Mouse (Mus musculus): ENCODE measurements around the gene Coil. TPM values are rescaled to one million over a fixed set of nuclear protein-coding genes. Genes with fewer than 3 reads are reported as not detected.
"Not testable (repeated sequence)": the region's sequence is repeated elsewhere in the genome, so short reads cannot be mapped to it uniquely, and the experiment has no call there.

Coil gene
- polyA plus RNA-seq, 1 experiment from 2014 or later = 2.7 TPM

DNA sequence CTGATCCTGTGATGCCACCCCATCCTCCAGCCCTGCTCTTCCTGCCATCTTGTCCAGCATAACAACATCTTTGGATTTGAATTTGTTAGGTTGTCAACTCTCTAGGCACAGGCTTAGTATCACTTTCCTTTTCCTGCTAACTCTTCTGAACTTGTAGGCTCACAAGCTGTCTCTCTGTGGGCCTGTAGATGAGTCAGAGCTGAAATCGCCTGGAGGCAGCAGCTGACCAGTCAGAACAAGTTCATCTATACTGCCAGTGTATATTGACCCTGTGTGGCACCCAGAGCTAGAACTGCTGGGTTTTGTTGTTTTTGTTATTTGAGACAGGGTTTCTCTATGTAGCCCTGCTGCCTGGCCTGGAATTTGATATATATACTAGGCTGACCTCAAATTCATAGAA lies 61.1 kb downstream of the Coil start:
- H3K4me2 ChIP-seq (ENCODE audit: low read depth, low read length) = no peak overlapping the region
- no peaks in the 10 kb centered on the region for H3K36me3 ChIP-seq (replicated peaks; ENCODE audit: insufficient read depth, low read length)
- 65% methylated on average over 1 of the region's 1 CpGs for whole genome bisulfite sequencing (ENCODE audit: insufficient replicate concordance)
- ATAC-seq (no peak), DNase-seq (no peak)
- H3K9me3 ChIP-seq (ENCODE audit: low read length) = no peaks in the 10 kb centered on the region
- peaks cover 17% of the 10 kb centered on the region for H3K4me1 ChIP-seq (ENCODE audit: insufficient read depth)
- no peak overlapping the region for H3K27ac ChIP-seq (ENCODE audit: low read depth)
- no peak for TF ChIP-seq CTCF (IDR thresholded peaks at IDR 0.05; ENCODE audit: low read depth)
- no peak for TF ChIP-seq EP300 (IDR thresholded peaks at IDR 0.05; ENCODE audit: low read depth)
- no peak overlapping the region for H3K4me3 ChIP-seq (ENCODE audit: low read depth, low read length)
- no peaks in the 10 kb centered on the region for H3K27me3 ChIP-seq (ENCODE audit: insufficient read depth, low read length)
- H3K9ac ChIP-seq (replicated peaks) = no peak overlapping the region

DNA sequence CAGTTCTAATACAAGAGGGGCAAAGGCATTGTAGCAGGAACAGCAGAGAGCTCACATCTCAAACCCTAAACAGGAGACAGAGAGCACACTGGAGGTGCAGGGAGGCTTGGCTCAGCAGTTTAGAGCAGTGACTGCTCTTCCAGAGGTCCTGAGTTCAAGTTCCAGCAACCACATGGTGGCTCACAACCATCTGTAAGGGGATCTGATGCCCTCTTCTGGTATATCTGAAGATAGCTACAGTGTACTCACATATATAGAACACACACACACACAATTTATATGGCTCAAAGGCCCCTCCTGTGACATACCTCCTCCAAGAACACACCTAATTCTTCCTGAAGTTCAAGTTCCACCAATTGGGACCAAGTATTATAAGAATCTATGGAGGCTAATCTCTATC lies 64.5 kb downstream of the Coil start:
- H3K36me3 ChIP-seq (replicated peaks; ENCODE audit: insufficient read depth, low read length) = peaks cover 3% of the 10 kb centered on the region; the same call in 1 of the 2 replicates

DNA sequence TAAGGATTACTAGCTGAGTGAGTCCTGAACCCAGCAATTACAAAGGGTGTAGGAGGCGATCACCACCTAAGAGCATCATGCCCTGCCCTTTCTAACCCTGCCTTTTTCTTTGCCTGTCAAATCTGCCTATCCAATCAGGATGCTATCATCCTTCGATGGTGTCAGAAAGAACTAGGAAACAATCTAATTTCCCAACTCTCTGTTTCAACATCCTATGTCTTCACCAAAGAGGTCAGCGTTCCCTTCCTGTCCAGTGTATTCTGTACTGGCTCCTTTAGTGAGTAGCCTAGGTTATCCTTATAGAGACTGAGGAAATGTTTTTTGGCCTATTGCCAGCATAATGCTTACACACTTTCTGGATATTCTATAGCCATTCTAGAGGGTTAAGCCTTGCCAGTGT lies 65.5 kb downstream of the Coil start:
- Histone ChIP-seq H3K36me3 (replicated peaks; ENCODE audit: insufficient read depth, low read length) (peaks cover 11% of the 10 kb centered on the region), H3K4me1 (ENCODE audit: insufficient read depth) (no peaks in the 10 kb centered on the region), H3K4me3 (ENCODE audit: low read depth, low read length) (no peak overlapping the region), H3K9ac (replicated peaks) (no peak overlapping the region), H3K27ac (ENCODE audit: low read depth) (no peak overlapping the region), H3K9me3 (ENCODE audit: low read length) (no peaks in the 10 kb centered on the region), H3K4me2 (ENCODE audit: low read depth, low read length) (no peak overlapping the region), H3K27me3 (ENCODE audit: insufficient read depth, low read length) (no peaks in the 10 kb centered on the region)
- TF ChIP-seq EP300 (IDR thresholded peaks at IDR 0.05; ENCODE audit: low read depth) (peak; percentile 61), CTCF (IDR thresholded peaks at IDR 0.05; ENCODE audit: low read depth) (no peak)
- 65% methylated on average over 3 of the region's 3 CpGs for WGBS (ENCODE audit: insufficient replicate concordance)
- ATAC-seq = peak; percentile 60
- DNase-seq = no peak

More for the DNA sequence above, 64.5 kb downstream of the Coil start:
- Histone ChIP-seq H3K4me1 (ENCODE audit: insufficient read depth) (no peaks in the 10 kb centered on the region), H3K27me3 (ENCODE audit: insufficient read depth, low read length) (no peaks in the 10 kb centered on the region), H3K4me3 (ENCODE audit: low read depth, low read length) (no peak overlapping the region), H3K27ac (ENCODE audit: low read depth) (no peak overlapping the region), H3K9ac (replicated peaks) (no peak overlapping the region), H3K4me2 (ENCODE audit: low read depth, low read length) (no peak overlapping the region), H3K9me3 (ENCODE audit: low read length) (no peaks in the 10 kb centered on the region)
- no peak for DNase-seq
- ATAC-seq = no peak
- TF ChIP-seq CTCF (IDR thresholded peaks at IDR 0.05; ENCODE audit: low read depth) (peak; percentile 49), EP300 (IDR thresholded peaks at IDR 0.05; ENCODE audit: low read depth) (no peak)

DNA sequence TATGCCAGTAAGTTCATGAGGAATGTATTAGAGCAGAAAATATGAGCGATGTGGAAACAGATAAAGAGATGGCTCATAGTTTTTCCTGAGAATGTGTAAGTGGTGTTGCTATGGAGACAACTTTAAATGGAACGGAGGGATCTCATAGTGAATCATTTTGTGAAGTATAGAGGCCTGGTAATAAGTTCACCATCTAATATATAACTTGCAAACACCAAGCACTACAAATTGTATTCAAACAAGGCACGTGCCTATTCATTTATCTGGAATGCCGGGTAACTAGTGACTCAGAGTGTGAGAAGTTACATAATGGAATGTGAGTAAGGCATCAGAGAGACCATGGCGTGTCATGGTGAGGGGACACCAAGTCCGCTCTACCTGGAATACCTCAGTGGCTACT lies 68.4 kb downstream of the Coil start:
- H3K4me3 ChIP-seq (ENCODE audit: low read depth, low read length) = no peak overlapping the region
- no peaks in the 10 kb centered on the region for H3K9me3 ChIP-seq (ENCODE audit: low read length)
- H3K36me3 ChIP-seq (replicated peaks; ENCODE audit: insufficient read depth, low read length) = peaks cover 11% of the 10 kb centered on the region
- 85% methylated on average over 6 of the region's 6 CpGs for WGBS (ENCODE audit: insufficient replicate concordance)
- H3K27ac ChIP-seq (ENCODE audit: low read depth) = no peak overlapping the region
- TF ChIP-seq EP300 (IDR thresholded peaks at IDR 0.05; ENCODE audit: low read depth) (no peak), CTCF (IDR thresholded peaks at IDR 0.05; ENCODE audit: low read depth) (no peak)
- H3K4me1 ChIP-seq (ENCODE audit: insufficient read depth) = no peaks in the 10 kb centered on the region
- H3K4me2 ChIP-seq (ENCODE audit: low read depth, low read length) = no peak overlapping the region
- ATAC-seq (no peak), DNase-seq (no peak)
- no peaks in the 10 kb centered on the region for H3K27me3 ChIP-seq (ENCODE audit: insufficient read depth, low read length)
- H3K9ac ChIP-seq (replicated peaks) = no peak overlapping the region

DNA sequence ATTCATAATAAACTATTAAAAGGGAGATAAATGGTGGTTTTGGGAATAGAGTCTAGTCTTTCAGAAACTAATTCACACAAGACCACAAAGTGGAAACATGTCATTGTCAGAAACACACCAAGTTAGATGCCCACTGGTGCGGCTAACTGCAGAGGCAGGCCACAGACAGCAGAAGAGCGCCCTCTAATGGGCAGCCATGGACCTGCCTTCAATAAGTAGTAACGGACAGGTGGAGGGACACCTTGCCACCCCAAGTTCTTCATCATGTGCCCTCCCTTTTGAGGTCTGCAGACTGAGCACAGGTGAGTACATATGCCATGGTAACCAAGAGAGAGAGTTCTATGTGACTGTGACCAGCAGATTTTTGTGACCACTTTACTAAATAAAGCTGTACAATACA lies 69.3 kb downstream of the Coil start:
- Histone ChIP-seq H3K4me3 (ENCODE audit: low read depth, low read length) (no peak overlapping the region), H3K36me3 (replicated peaks; ENCODE audit: insufficient read depth, low read length) (peaks cover 14% of the 10 kb centered on the region), H3K4me2 (ENCODE audit: low read depth, low read length) (no peak overlapping the region), H3K27ac (ENCODE audit: low read depth) (no peak overlapping the region), H3K27me3 (ENCODE audit: insufficient read depth, low read length) (no peaks in the 10 kb centered on the region), H3K9ac (replicated peaks) (no peak overlapping the region), H3K9me3 (ENCODE audit: low read length) (no peaks in the 10 kb centered on the region), H3K4me1 (ENCODE audit: insufficient read depth) (no peaks in the 10 kb centered on the region)
- DNase-seq = peak; percentile 80
- WGBS (ENCODE audit: insufficient replicate concordance) = 24% methylated on average over 3 of the region's 3 CpGs
- TF ChIP-seq CTCF (IDR thresholded peaks at IDR 0.05; ENCODE audit: low read depth) (peak; percentile 98), EP300 (IDR thresholded peaks at IDR 0.05; ENCODE audit: low read depth) (no peak)
- ATAC-seq = peak; percentile 60; the same call in 1 of the 2 replicates

DNA sequence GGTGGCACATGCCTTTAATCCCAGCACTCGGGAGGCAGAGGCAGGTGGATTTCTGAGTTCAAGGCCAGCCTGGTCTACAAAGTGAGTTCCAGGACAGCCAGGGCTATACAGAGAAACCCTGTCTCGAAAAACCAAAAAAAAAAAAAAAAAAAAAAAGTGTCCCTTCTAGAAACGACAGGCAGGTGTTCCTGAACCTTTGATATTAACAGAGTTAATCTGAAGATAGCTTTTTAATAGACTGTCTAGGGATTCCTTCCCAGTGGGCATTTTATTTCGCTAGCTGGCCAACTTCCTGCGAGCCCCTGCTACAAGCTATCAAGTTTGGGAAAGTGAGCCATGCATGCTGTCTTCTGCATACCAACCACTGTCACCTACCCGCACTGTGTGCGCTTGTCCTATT lies 71.0 kb downstream of the Coil start:
- not testable (repeated sequence) for H3K9ac ChIP-seq (replicated peaks); H3K4me2 ChIP-seq (ENCODE audit: low read depth, low read length); H3K4me1 ChIP-seq (ENCODE audit: insufficient read depth); DNase-seq; H3K4me3 ChIP-seq (ENCODE audit: low read depth, low read length); H3K27me3 ChIP-seq (ENCODE audit: insufficient read depth, low read length); H3K27ac ChIP-seq (ENCODE audit: low read depth); ATAC-seq; H3K9me3 ChIP-seq (ENCODE audit: low read length)
- WGBS (ENCODE audit: insufficient replicate concordance) = 85% methylated on average over 6 of the region's 7 CpGs
- peaks cover 14% of the 10 kb centered on the region for H3K36me3 ChIP-seq (replicated peaks; ENCODE audit: insufficient read depth, low read length)

Other genes with a start within 250 kb of the Coil start
- 14.2 and 14.5 TPM in 2 replicates for gene Akap1, start 105.7 kb upstream of the Coil start, polyA plus RNA-seq (2015; fragmentation: Nextera tagmentation; extraction: Ambion mirVana)
- 35.3 and 38.9 TPM in 2 replicates for gene Scpep1, start 14.8 kb upstream of the Coil start, polyA plus RNA-seq (2015; fragmentation: Nextera tagmentation; extraction: Ambion mirVana)
- not detected in 2 replicates for gene Elobl, start 3.3 kb upstream of the Coil start, polyA plus RNA-seq (2015; fragmentation: Nextera tagmentation; extraction: Ambion mirVana)
- 20.4 and 20.6 TPM in 2 replicates for gene Trim25, start 29.1 kb downstream of the Coil start, polyA plus RNA-seq (2015; fragmentation: Nextera tagmentation; extraction: Ambion mirVana)
- 0.53 and 0.60 TPM in 2 replicates for gene Dgke, start 96.6 kb downstream of the Coil start, polyA plus RNA-seq (2015; fragmentation: Nextera tagmentation; extraction: Ambion mirVana)
- 0.31 and 0.39 TPM in 2 replicates for gene Gm525, start 103.6 kb downstream of the Coil start, polyA plus RNA-seq (2015; fragmentation: Nextera tagmentation; extraction: Ambion mirVana)